Mouse (Mus musculus): ENCODE data around the gene Ak7. TPM values are rescaled to one million over a fixed set of nuclear protein-coding genes. Genes with fewer than 3 reads are reported as not detected.
A peak's percentile ranks its signal among the peaks of the same experiment; 100 is the strongest.

Gene Ak7
- polyA plus RNA-seq, 1 experiment: 2.1 TPM

- no peaks in the 10 kb centered on the region for H3K4me1 ChIP-seq (ENCODE audit: control insufficient read depth, insufficient read depth, low read length)
- H3K27ac ChIP-seq (ENCODE audit: insufficient read depth, low read length): no peak overlapping the region
- TF ChIP-seq CTCF (IDR thresholded peaks at IDR 0.05; ENCODE audit: extremely low read depth, insufficient read depth, low read length) (no peak), POLR2A (IDR thresholded peaks at IDR 0.05; ENCODE audit: extremely low read depth, insufficient read depth, low read length) (no peak)
- no peak overlapping the region for H3K4me3 ChIP-seq (ENCODE audit: insufficient read depth, low read length)
Observed at GRCm38 (mm10) chr12:105725736-105726135, 20.0 kb downstream of the Ak7 start.

- H3K4me1 ChIP-seq (ENCODE audit: control insufficient read depth, insufficient read depth, low read length): no peaks in the 10 kb centered on the region
- H3K27ac ChIP-seq (ENCODE audit: insufficient read depth, low read length): no peak overlapping the region
- no peak for TF ChIP-seq CTCF (IDR thresholded peaks at IDR 0.05; ENCODE audit: extremely low read depth, insufficient read depth, low read length)
- TF ChIP-seq POLR2A (IDR thresholded peaks at IDR 0.05; ENCODE audit: extremely low read depth, insufficient read depth, low read length): no peak
- no peak overlapping the region for H3K4me3 ChIP-seq (ENCODE audit: insufficient read depth, low read length)
Observed at GRCm38 (mm10) chr12:105727268-105727667, 21.5 kb downstream of the Ak7 start.

DNA sequence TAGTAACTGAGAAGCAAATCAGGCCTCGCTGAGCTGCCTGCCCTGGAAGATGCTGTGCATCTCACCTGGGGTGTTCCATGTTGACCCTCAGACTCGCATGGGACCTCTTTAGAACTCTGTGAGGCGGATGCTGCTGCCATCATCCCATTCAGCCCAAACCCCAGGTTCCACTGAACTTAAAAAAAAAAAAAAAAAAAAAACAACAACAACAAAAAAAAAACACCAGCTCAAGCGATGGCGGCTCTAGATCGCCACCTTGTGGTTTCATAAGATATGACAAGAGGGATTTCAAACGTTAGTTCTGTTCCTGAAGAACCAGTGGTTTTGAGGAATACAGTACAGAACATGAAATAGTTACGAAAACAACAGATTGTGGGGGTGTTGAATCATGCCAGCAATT lies 22.2 kb downstream of the Ak7 start:
- TF ChIP-seq CTCF (IDR thresholded peaks at IDR 0.05; ENCODE audit: extremely low read depth, insufficient read depth, low read length) (peak; percentile 49; the same call in 1 of the 2 replicates), POLR2A (IDR thresholded peaks at IDR 0.05; ENCODE audit: extremely low read depth, insufficient read depth, low read length) (no peak)
- no peak overlapping the region for H3K4me3 ChIP-seq (ENCODE audit: insufficient read depth, low read length)
- no peak overlapping the region for H3K27ac ChIP-seq (ENCODE audit: insufficient read depth, low read length)

GRCm38 (mm10) chr12:105730851-105731460 lies 25.2 kb downstream of the Ak7 start:
- no peak overlapping the region for H3K4me3 ChIP-seq (ENCODE audit: insufficient read depth, low read length)
- TF ChIP-seq POLR2A (IDR thresholded peaks at IDR 0.05; ENCODE audit: extremely low read depth, insufficient read depth, low read length) (no peak), CTCF (IDR thresholded peaks at IDR 0.05; ENCODE audit: extremely low read depth, insufficient read depth, low read length) (no peak)

More for the DNA sequence above, 22.2 kb downstream of the Ak7 start:
- H3K4me1 ChIP-seq (ENCODE audit: control insufficient read depth, insufficient read depth, low read length): no peaks in the 10 kb centered on the region

GRCm38 (mm10) chr12:105733370-105734159 lies 27.8 kb downstream of the Ak7 start:
- H3K27ac ChIP-seq (ENCODE audit: insufficient read depth, low read length): no peak overlapping the region
- H3K4me1 ChIP-seq (ENCODE audit: control insufficient read depth, insufficient read depth, low read length): no peaks in the 10 kb centered on the region
- TF ChIP-seq POLR2A (IDR thresholded peaks at IDR 0.05; ENCODE audit: extremely low read depth, insufficient read depth, low read length) (no peak), CTCF (IDR thresholded peaks at IDR 0.05; ENCODE audit: extremely low read depth, insufficient read depth, low read length) (no peak)
- H3K4me3 ChIP-seq (ENCODE audit: insufficient read depth, low read length): no peak overlapping the region

More at GRCm38 (mm10) chr12:105730851-105731460, 25.2 kb downstream of the Ak7 start:
- H3K27ac ChIP-seq (ENCODE audit: insufficient read depth, low read length): no peak overlapping the region
- no peaks in the 10 kb centered on the region for H3K4me1 ChIP-seq (ENCODE audit: control insufficient read depth, insufficient read depth, low read length)

GRCm38 (mm10) chr12:105735226-105735888 lies 29.6 kb downstream of the Ak7 start:
- no peaks in the 10 kb centered on the region for H3K4me1 ChIP-seq (ENCODE audit: control insufficient read depth, insufficient read depth, low read length)
- TF ChIP-seq POLR2A (IDR thresholded peaks at IDR 0.05; ENCODE audit: extremely low read depth, insufficient read depth, low read length) (no peak), CTCF (IDR thresholded peaks at IDR 0.05; ENCODE audit: extremely low read depth, insufficient read depth, low read length) (no peak)

DNA sequence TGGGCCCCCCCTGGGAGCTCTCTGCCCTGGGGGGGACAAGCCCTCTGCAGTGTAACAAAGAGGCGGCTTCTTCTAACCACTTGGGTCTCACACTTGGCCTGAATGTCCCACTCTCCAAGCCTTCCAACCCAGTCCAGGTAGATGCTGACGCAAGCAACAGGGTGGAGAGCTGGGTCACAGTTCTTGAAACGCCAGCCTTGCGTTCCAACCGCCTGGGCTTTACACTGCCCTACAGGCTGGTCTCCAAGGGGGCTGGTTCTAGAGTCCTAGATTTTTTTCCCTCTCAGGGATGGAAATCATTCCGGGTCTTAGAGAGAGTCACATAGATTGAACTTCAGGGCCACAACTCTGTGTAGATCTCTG lies 30.1 kb downstream of the Ak7 start:
- Histone ChIP-seq H3K4me1 (ENCODE audit: control insufficient read depth, insufficient read depth, low read length) (no peaks in the 10 kb centered on the region), H3K4me3 (ENCODE audit: insufficient read depth, low read length) (no peak overlapping the region), H3K27ac (ENCODE audit: insufficient read depth, low read length) (no peak overlapping the region)
- TF ChIP-seq POLR2A (IDR thresholded peaks at IDR 0.05; ENCODE audit: extremely low read depth, insufficient read depth, low read length): no peak
- no peak for TF ChIP-seq CTCF (IDR thresholded peaks at IDR 0.05; ENCODE audit: extremely low read depth, insufficient read depth, low read length)

More at GRCm38 (mm10) chr12:105735226-105735888, 29.6 kb downstream of the Ak7 start:
- H3K4me3 ChIP-seq (ENCODE audit: insufficient read depth, low read length): no peak overlapping the region
- no peak overlapping the region for H3K27ac ChIP-seq (ENCODE audit: insufficient read depth, low read length)

- no peak for TF ChIP-seq POLR2A (IDR thresholded peaks at IDR 0.05; ENCODE audit: extremely low read depth, insufficient read depth, low read length)
- TF ChIP-seq CTCF (IDR thresholded peaks at IDR 0.05; ENCODE audit: extremely low read depth, insufficient read depth, low read length): no peak
- no peak overlapping the region for H3K4me3 ChIP-seq (ENCODE audit: insufficient read depth, low read length)
- no peaks in the 10 kb centered on the region for H3K4me1 ChIP-seq (ENCODE audit: control insufficient read depth, insufficient read depth, low read length)
- no peak overlapping the region for H3K27ac ChIP-seq (ENCODE audit: insufficient read depth, low read length)
Observed at GRCm38 (mm10) chr12:105738316-105739096, 32.7 kb downstream of the Ak7 start.

DNA sequence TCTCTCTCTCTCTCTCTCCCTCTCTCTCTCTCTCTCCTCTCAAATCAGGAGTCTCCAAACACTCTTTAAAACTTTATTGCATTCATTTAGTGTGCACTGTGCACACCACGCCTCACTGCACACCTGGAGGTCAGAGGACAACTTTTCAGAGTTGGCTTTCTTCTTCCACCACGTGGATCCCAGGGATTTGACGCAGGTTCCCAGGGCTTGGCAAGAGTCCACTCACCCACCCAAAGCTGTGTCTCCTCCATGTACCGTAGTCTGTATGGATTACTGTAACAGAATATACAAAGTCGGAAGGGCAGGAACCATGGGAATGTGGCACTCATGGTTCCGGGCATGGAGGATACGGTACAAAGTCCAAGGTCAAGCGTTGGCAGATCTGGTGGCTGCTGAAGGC lies 33.9 kb downstream of the Ak7 start:
- H3K4me3 ChIP-seq (ENCODE audit: insufficient read depth, low read length): no peak overlapping the region
- H3K4me1 ChIP-seq (ENCODE audit: control insufficient read depth, insufficient read depth, low read length): no peaks in the 10 kb centered on the region
- no peak overlapping the region for H3K27ac ChIP-seq (ENCODE audit: insufficient read depth, low read length)
- TF ChIP-seq POLR2A (IDR thresholded peaks at IDR 0.05; ENCODE audit: extremely low read depth, insufficient read depth, low read length) (no peak), CTCF (IDR thresholded peaks at IDR 0.05; ENCODE audit: extremely low read depth, insufficient read depth, low read length) (no peak)
